Comparison of ENCODE assay signal across 11 mouse cellular contexts in genomic region chr11:95982475-95982874, GRCm38 (mm10). TPM values are rescaled to one million over a fixed set of nuclear protein-coding genes. Genes with fewer than 3 reads are reported as not detected.
DNase-seq lines count a peak whose midpoint lies in the region; ATAC-seq and TF ChIP-seq lines count a peak whose summit lies in the region.
"Had no signal": no experiment of that assay in that cellular context is flagged by ENCODE, and none has a peak within 500 bp of the region (broad histone marks: within the 10 kb centered on the region; RNA-seq: fewer than 3 reads in every experiment).

No protein-coding gene starts in this region.

- peak overlapping the region; percentile 48 for H3K4me3 ChIP-seq in heart, embryonic 10.5 days
- H3K4me3 ChIP-seq in heart, adult 2 months, result no peak overlapping the region
- peak overlapping the region; percentile 3; the same call in 1 of the 2 replicates for H3K4me3 ChIP-seq in lung, embryonic 15.5 days

- no peaks in the 10 kb centered on the region for H3K27me3 ChIP-seq in heart, embryonic 10.5 days (ENCODE audit: insufficient read depth, poor library complexity, severe bottlenecking)
- no peaks in the 10 kb centered on the region for H3K27me3 ChIP-seq in heart, adult 2 months (ENCODE audit: control insufficient read depth, insufficient read depth, low read length)
- H3K27me3 ChIP-seq in lung, embryonic 15.5 days, result no peaks in the 10 kb centered on the region

- H3K4me1 ChIP-seq in heart, embryonic 10.5 days, result peaks cover 52% of the 10 kb centered on the region
- H3K4me1 ChIP-seq in heart, adult 2 months (ENCODE audit: control insufficient read depth, insufficient read depth, low read length), result no peaks in the 10 kb centered on the region
- peaks cover 21% of the 10 kb centered on the region for H3K4me1 ChIP-seq in lung, embryonic 15.5 days

- no peaks in the 10 kb centered on the region for H3K79me2 ChIP-seq in heart, adult 2 months (replicated peaks; ENCODE audit: control insufficient read depth, insufficient read depth, low read length)

- peak; percentile 82 for DNase-seq in heart, embryonic 10.5 days (ENCODE audit: low spot score)
- DNase-seq in heart, adult 2 months, result no peak
- peak; percentile 86 for DNase-seq in WW6 (ENCODE audit: low read depth, low spot score)
- DNase-seq in kidney, adult 18-20 months, result peak; percentile 39
- DNase-seq in gastrocnemius, adult 8-10 months (ENCODE audit: low spot score in 2 of 2), result no peak
- DNase-seq in spleen, postnatal 14 days (ENCODE audit: low spot score in 2 of 2), result no peak
- no peak for DNase-seq in thymus, postnatal 10 days (ENCODE audit: low spot score in 2 of 2)

- intact Hi-C loops in heart, adult 2 months (cut with DNase I), result no loop called here

- TF ChIP-seq CTCF in heart, adult 2 months (IDR thresholded peaks at IDR 0.05), result no peak

- TF ChIP-seq POLR2A in heart, adult 2 months (IDR thresholded peaks at IDR 0.05; ENCODE audit: insufficient read depth, low read depth, low read length), result no peak

- peak; percentile 79 for ATAC-seq in lung, embryonic 15.5 days (ENCODE audit: borderline replicate concordance, extremely low read depth, low FRiP score, low TSS enrichment)

- peaks cover 50% of the 10 kb centered on the region for H3K36me3 ChIP-seq in heart, embryonic 10.5 days
- H3K36me3 ChIP-seq in heart, adult 2 months (ENCODE audit: control insufficient read depth, insufficient read depth, low read length), result no peaks in the 10 kb centered on the region
- H3K36me3 ChIP-seq in lung, embryonic 15.5 days, result peaks cover 18% of the 10 kb centered on the region

- H3K9ac ChIP-seq in heart, adult 2 months (ENCODE audit: low read depth, low read length), result no peak overlapping the region
- H3K9ac ChIP-seq in lung, embryonic 15.5 days, result no peak overlapping the region

- peak overlapping the region; percentile 80 for H3K27ac ChIP-seq in heart, embryonic 10.5 days
- no peak overlapping the region for H3K27ac ChIP-seq in heart, adult 2 months
- peak overlapping the region; percentile 75 for H3K27ac ChIP-seq in lung, embryonic 15.5 days

- no peaks in the 10 kb centered on the region for H3K9me3 ChIP-seq in heart, embryonic 10.5 days
- H3K9me3 ChIP-seq in lung, embryonic 15.5 days, result no peaks in the 10 kb centered on the region

- WGBS in heart, embryonic 10.5 days, result 19% methylated on average over 1 of the region's 1 CpGs
- 69% methylated on average over 1 of the region's 1 CpGs for WGBS in heart, adult 2 months
- WGBS in lung, embryonic 15.5 days, result 25% methylated on average over 1 of the region's 1 CpGs

- peak overlapping the region; percentile 25; the same call in 1 of the 2 replicates for H3K4me2 ChIP-seq in lung, embryonic 15.5 days

- no peak for TF ChIP-seq EP300 in heart, adult 2 months (IDR thresholded peaks at IDR 0.05; ENCODE audit: insufficient read depth, low read depth, low read length)

RNA-seq across cellular contexts. Expression of gene Igf2bp1, which starts 23.3 kb away (rescaled TPM):
- 88.7 and 107 TPM in 2 replicates for polyA plus RNA-seq in heart, embryonic 10.5 days (2016; fragmentation: Nextera tagmentation; extraction: Ambion mirVana)
- under 1 TPM; 0.05 to 0.23 TPM for total RNA-seq in heart, adult 2 months (2021)
- 0.31 TPM in 1 of 2 replicates, not detected in the other for polyA plus RNA-seq in heart, adult 2 months (2012; rRNA removed)
- polyA plus RNA-seq in lung, embryonic 15.5 days (2015; fragmentation: Nextera tagmentation; extraction: Ambion mirVana), result 36.0 and 36.6 TPM in 2 replicates
- total RNA-seq in gastrocnemius, adult 8-10 months (2022), result not detected
- total RNA-seq: megakaryocyte progenitor cell, adult 5-6 weeks had no signal
- polyA plus RNA-seq: spleen, adult 2 months had no signal

RNA-seq across cellular contexts. Expression of gene Gip, which starts 41.9 kb away (rescaled TPM):
- polyA plus RNA-seq in heart, embryonic 10.5 days (2016; fragmentation: Nextera tagmentation; extraction: Ambion mirVana), result not detected in 2 replicates
- total RNA-seq in heart, adult 2 months (2021), result not detected
- not detected in 2 replicates for polyA plus RNA-seq in heart, adult 2 months (2012; rRNA removed)
- polyA plus RNA-seq in lung, embryonic 15.5 days (2015; fragmentation: Nextera tagmentation; extraction: Ambion mirVana), result not detected in 2 replicates
- total RNA-seq in gastrocnemius, adult 8-10 months (2022), result not detected
- total RNA-seq: megakaryocyte progenitor cell, adult 5-6 weeks had no signal
- polyA plus RNA-seq: cortical plate, adult 2 months; spleen, adult 2 months had no signal

RNA-seq across cellular contexts. Expression of gene Snf8, which starts 52.2 kb away (rescaled TPM):
- polyA plus RNA-seq in heart, embryonic 10.5 days (2016; fragmentation: Nextera tagmentation; extraction: Ambion mirVana), result 88.3 and 102 TPM in 2 replicates
- 10 to 100 TPM; 44.9 to 49.1 TPM for total RNA-seq in heart, adult 2 months (2021)
- 18.8 and 23.0 TPM in 2 replicates for polyA plus RNA-seq in heart, adult 2 months (2012; rRNA removed)
- polyA plus RNA-seq in lung, embryonic 15.5 days (2015; fragmentation: Nextera tagmentation; extraction: Ambion mirVana), result 91.4 and 94.6 TPM in 2 replicates
- 10 to 100 TPM; 30.5 to 36.9 (median 31.6) TPM for total RNA-seq in gastrocnemius, adult 8-10 months (2022)

Comparison
In these comparisons a context has a peak if more than half of its experiments do, and no peak if none do; other contexts are left out.
1. DNase-seq: peak in heart, embryonic 10.5 days (single experiment), WW6 (single experiment) and kidney, adult 18-20 months (single experiment); none in heart, adult 2 months (0 of 2), gastrocnemius, adult 8-10 months (0 of 2), spleen, postnatal 14 days (0 of 2) and thymus, postnatal 10 days (0 of 2).
2. RNA of gene Igf2bp1, which starts 23.3 kb away (polyA plus RNA-seq): 88.7 to 107 TPM in heart, embryonic 10.5 days and 36.0 to 36.6 TPM in lung, embryonic 15.5 days; 0.31 TPM in heart, adult 2 months; every median in the first group is over 10 times any median in the second.